ENCODE assay signal across 11 mouse cellular contexts in genomic region chr13:95712054-95712453, GRCm38 (mm10).
"Had no signal": no experiment of that assay in that cellular context is flagged by ENCODE, and none has a peak within 500 bp of the region (broad histone marks: within the 10 kb centered on the region; RNA-seq: fewer than 3 reads in every experiment).

No protein-coding gene starts in this region.

- DNase-seq: kidney, adult 18-20 months; kidney, adult 9 months; kidney, postnatal 25 days; layer of hippocampus, adult 9-11 months; liver; lung, adult 18-20 months; lung, postnatal 14 days; lung, postnatal 4 days; right cerebral cortex, adult 18-20 months; right cerebral cortex, postnatal 14 days; right cerebral cortex, postnatal 4 days had no signal
